Mouse (Mus musculus) layer of hippocampus, adult 11-12 months (tissue): ENCODE measurements around the gene Mucl3.

Source experiments
- DNase-seq: peaks from one replicate; pipeline ENCODE4 v3.0.0; 2022; ENCODE audit warnings: low spot score

The Mucl3 gene

GRCm38 (mm10) chr17:35635699-35636111 lies 7.8 kb downstream of the Mucl3 start:
- DNase-seq, result peak; percentile 86

- DNase-seq, result no peak
Measured at GRCm38 (mm10) chr17:35635202-35635601, 8.3 kb downstream of the Mucl3 start.

- DNase-seq, result peak; percentile 46
Measured at GRCm38 (mm10) chr17:35633992-35634391, 9.5 kb downstream of the Mucl3 start.

- DNase-seq, result no peak
Measured at GRCm38 (mm10) chr17:35626537-35626936, 17.0 kb downstream of the Mucl3 start, which contains the start of gene Gm9573. TSS of gene Gm9573 (minus strand) at chr17:35626637.

- DNase-seq, result no peak
Measured at GRCm38 (mm10) chr17:35617127-35617526, 26.4 kb downstream of the Mucl3 start.

GRCm38 (mm10) chr17:35601736-35602354 lies 41.6 kb downstream of the Mucl3 start:
- no peak for DNase-seq

GRCm38 (mm10) chr17:35601249-35601648 lies 42.2 kb downstream of the Mucl3 start, which contains the start of gene Sfta2:
TSS of gene Sfta2 (plus strand) at chr17:35601549.
- no peak for DNase-seq

GRCm38 (mm10) chr17:35597399-35597798 lies 46.1 kb downstream of the Mucl3 start:
- no peak for DNase-seq

- DNase-seq, result no peak
Measured at GRCm38 (mm10) chr17:35594456-35594855, 49.0 kb downstream of the Mucl3 start.

- no peak for DNase-seq
Measured at GRCm38 (mm10) chr17:35593786-35594185, 49.7 kb downstream of the Mucl3 start.

- no peak for DNase-seq
Measured at GRCm38 (mm10) chr17:35592131-35592530, 51.4 kb downstream of the Mucl3 start.

GRCm38 (mm10) chr17:35591731-35592130 lies 51.8 kb downstream of the Mucl3 start:
- no peak for DNase-seq

- DNase-seq, result no peak
Measured at GRCm38 (mm10) chr17:35591219-35591578, 52.3 kb downstream of the Mucl3 start.

- DNase-seq, result peak; percentile 81
Measured at GRCm38 (mm10) chr17:35590410-35591218, 52.9 kb downstream of the Mucl3 start.

GRCm38 (mm10) chr17:35588387-35588786 lies 55.1 kb downstream of the Mucl3 start:
- no peak for DNase-seq

GRCm38 (mm10) chr17:35587291-35587690 lies 56.2 kb downstream of the Mucl3 start:
- DNase-seq, result no peak
